Mouse (Mus musculus) right cerebral cortex, postnatal 4 days (tissue): ENCODE measurements around the gene Gng13.

Experiments used
- DNase-seq: peaks from one replicate; pipeline ENCODE4 v3.0.0-alpha.2; 2022

Gng13 gene

DNA sequence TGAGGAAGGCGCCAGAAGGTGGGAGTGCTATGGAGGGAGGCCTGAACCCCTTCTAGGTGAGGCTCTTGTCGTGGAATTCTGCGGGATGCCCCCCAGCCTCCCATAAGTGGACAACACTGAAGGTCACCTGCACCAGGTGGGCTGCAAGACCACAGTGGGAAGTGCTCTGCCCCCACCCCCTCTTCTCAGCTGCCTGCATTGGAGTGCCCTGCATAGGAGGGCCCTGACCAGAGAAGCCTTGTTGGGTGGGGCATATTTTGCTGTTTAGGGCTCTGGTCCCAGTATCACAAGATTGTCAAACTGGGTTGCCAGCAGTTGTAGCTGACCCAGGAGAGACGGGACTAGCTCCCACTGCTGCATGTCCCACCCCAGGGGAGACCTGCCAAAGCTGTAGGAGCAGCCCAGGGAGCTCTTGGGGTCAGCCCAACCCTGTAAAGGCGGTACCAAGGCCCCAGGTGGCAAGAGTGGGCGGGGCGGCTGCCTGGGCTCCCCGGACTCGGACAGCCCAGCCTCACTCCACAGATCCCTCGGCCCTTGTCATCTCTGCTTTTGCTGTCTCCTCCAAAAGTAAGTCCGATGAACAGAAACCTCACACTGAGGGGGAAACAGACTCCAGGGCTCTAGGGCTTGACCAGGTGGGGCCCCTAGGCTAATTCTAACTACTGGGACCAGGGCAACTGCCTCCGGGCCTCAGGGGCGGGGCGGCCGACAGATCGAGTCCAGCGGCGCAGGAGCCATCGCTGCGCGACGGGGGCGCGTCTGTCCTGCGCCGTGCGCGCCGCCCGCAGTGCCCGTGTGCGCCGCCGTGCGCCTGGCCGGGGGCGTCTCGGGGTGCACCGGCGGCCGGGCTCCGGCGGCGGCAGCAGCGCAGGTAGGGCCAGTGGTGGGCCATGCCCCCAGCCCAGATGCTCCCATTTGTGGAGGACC is at the start of gene Gng13:
Gene Gng13, plus strand, starts transcription at position 461 of the 927 bp plus-strand sequence.
- DNase-seq: no peak

DNA sequence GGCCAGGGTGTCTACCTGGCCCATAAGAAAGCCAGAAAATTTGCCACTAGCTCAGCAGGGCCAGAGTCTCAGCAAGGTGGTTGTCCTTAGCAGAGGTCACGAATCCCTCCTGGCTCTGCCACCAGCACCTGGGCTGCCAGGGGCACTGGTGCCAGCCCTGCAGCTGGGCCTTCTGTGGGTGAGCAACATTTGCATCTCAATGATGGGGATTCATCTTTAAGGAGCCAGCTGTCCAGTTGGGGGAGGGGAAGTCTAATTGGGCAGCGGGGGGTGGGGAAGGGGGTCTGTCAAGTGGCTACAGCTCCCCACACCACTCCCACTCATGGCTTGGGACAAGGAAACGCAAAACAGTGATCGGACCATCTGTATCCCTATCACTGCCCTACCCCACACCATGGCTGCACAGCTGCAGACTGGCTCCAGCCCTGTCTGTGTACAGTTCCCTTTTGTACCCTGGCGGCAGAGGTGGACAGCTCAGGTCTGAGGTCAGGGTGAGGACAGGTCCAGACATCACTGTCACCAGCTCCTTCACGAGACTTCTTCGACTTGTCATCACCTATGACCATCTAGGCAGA is 48.4 kb upstream of the Gng13 start:
- DNase-seq: no peak

DNA sequence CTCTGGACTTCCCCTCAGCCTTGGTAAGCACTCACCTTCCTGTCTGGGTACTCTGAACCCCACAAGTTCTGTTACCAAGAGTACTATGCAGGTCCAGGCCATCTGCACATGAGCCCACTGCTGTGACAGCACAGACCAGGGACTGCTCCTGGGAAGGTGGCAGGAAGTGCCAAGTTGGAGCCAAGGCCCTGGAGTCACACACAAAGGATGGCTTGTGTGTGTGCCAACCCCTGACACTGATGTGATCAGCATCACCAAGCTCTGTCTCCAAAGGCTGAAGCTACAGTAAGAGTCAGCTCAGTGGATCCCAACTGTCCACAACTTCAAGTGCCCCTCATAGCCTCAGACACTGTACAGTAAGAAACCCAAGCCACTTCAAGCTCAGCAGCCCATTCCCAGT is 44.0 kb upstream of the Gng13 start:
- no peak for DNase-seq

DNA sequence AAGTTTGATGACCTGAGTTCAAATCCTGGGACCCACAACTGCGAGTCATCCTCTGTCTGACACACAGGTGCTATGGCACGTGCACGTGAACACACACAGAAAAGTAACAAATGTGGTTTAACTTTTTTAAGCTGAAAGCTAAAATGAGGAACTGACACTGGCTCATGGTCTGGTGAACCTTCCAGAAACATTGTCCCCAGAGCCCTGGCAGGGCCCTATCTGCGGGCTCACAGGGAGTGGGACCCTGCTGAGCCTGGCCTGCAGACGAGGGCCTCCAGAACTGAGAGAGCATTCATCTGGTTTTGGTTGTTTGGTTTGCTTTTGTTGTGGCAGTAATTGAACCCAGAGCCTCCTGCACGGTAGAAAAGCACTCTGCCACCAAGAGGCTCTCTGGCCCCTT is 39.0 kb upstream of the Gng13 start:
- no peak for DNase-seq

DNA sequence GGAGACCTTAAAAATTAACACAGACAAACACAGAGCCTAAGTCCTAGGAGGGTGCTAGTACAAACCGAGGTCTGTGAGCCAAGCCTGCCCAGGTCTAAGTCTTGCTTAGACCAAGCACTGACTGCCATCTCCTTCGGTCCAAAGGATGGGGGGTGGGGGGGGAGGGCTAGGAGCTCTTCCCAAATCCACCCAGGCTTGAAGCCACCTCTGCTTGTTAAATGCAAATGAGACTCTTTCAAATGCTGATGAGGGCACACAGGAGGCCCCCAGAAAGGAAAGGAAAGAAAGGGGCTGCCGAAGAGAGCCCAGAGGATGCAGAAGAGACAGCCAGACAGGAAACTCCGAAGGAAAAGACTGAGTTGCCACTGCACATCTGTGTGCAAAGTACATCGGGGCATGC is 37.2 kb upstream of the Gng13 start:
- no peak for DNase-seq

DNA sequence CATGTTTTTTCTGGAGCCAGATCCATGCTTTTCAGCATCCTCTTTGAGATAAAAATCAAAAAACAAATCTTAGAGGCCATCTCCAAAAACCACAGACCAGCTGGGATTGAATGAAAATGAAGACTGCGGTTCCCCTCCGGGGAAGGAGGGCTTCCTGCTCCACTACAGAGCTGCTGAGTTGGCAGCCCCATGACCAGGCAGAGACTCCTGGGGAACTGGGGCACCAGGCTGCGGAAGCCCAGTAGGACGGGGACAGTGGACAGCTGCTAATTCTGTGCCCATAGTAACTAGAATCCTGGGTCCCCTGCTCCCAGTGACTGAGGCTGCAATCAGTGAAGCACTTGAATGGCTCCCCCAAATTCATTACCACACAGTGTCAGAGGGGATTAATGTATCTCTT is 35.3 kb upstream of the Gng13 start:
- no peak for DNase-seq

DNA sequence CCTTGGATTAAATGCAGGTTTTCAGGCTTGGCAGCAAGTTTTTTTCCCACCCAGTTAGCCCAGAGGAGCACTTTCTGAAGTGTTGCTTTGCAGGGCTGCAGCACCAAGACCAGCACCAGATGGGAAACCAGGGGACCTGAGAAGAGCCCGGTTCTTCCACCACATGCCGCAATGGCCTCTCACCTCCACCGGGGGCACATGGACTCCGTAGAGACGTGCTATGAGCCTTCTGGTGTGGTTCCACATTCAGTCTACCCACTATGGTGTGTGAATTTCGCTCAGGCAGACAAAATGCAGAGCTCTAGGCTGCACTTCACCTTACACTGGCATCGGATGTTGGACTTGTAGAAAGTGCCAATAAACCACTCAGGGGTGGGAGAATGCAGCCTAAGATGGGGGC is 30.6 kb upstream of the Gng13 start:
- DNase-seq: peak; percentile 35

DNA sequence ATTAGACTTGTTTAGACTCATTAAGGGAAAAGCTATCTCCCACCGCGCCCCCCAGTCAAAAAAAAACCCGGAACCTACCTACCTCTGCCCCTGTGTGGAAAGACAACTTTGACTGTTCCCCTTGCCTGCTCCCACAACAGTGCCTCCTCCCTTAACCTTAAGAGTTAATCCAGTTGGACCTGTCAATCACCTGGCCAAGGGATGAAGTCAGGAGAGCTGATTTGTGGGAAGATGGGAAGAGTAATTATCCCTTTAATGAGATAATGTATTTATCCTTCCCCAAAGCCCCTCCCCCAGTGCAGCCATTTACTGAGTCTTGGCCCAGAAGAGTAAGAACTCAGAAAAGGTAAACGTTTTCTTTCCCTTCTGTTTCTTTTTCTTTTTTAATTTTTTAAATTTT is 28.0 kb upstream of the Gng13 start:
- DNase-seq: no peak

DNA sequence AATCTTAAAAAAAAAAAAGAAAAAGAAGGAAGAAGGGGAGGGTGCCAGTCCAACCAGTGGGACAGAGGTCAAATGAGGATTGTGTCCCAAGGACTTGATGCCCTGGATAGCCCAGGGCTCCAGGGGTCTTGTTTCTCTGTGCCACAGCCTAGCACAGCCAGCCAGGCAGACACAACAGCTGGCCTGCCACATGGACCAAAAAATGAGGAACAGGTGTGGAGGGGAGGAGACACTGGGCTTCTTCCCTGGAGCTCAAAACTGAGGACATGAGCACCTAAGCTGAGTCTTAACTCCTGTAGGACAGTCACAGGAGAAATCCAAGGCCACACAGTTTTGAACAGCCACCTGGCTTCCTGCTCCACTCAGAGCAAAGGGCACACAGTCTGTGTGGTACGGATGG is 20.7 kb upstream of the Gng13 start:
- DNase-seq: no peak

DNA sequence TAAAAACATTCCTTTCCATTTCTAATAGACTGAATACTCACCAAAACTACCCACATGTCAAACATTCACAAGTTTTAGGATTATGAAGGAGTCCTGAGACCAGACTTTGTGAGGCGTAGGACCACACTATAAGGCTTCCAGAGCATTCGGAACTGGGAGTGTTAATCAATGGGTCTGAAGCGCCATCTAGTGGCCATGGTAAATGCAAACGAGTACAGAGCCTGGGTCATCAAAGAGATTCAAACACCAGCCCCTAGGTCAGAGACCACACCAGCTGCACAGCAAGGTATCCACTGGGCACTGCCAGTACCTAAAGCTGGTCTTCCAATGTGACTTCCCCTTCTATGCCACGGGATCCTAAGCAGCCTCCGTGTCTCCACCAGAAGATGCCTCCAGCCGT is 18.5 kb upstream of the Gng13 start:
- peak; percentile 85 for DNase-seq

DNA sequence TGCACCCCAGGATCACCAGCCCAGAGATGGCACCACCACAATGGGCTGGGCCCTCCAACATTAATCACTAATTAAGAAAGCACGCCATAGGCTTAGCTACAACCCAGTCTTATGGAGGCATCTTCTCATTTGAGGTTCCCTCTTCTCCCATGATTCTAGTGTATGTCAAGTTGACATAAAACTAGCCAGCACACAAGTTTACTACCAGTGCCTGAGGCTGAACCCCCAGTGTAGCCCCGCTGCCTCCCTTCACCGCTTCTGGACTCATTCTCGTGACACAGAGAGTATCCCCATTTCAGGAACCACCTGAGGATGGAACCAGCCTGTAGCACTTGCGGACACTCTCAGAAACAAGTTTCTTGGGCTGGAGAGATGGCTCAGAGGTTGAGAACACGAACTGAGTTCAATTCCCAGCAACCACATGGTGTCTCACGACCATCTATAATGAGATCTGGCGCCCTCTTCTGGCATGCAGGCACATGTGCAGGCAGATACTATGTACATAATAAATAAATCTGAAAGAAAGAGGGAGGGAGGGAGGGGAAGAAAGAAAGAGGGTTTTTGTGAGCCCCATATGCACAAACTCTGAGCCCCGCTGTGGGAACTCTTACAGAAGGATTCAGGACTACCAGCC is 16.0 kb upstream of the Gng13 start:
- DNase-seq: no peak

DNA sequence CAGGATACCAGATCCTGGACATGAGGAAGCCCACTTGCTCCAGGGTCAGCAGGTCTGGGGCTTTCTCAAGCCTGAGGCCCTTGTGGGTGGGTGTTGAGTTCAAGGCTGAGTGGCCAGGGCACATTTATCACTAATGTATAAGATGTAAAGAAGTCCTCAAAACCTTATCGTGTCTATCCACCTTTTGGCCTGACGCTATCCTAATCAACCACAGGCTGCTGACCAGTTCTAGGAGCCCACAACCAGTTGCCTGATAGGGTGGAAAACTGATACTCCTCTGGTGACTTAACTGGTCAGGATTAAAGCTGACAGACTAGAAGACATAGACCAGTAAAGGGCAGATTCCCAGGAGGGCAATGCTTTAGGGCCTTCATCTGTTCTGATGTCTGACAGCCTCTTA is 7.0 kb upstream of the Gng13 start:
- DNase-seq: no peak

DNA sequence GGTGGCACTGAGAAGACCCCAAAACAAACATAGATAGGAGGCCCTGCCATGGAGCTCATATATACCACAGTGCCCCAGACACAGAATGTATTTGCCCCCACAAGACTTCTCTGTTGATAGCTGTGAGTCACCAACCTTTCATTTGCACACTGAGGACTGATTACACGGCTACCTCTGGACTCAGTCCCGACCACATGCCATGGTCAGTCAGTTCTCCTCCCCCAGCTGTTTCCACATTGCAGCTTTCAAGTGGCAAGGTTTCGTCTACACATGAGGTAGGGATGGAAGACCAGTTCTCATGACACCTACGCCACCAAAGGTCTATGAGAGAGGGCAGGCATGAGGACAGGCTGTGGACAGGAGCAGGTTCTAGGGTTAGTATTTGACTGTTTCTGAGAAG is 5.8 kb upstream of the Gng13 start:
- no peak for DNase-seq

DNA sequence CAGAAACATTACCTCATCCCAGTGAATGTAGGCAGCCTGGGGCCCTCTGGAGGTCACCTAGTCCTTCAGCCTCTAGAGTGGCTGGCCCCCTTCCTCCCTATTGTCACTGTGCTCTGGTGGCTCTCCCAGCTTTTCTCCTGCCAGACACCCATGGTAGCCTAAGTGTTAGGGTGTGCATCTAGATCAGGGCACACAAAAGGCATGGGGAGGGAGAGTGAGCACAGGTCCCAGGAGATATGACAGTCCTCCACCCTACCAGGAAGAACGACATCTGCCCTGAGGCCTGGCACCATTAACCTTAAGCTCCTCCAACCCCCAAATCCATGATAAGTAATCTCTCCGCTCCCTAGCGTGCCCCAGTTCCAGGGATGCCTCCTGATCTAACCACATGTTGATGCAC is 1.3 kb upstream of the Gng13 start:
- DNase-seq: no peak

DNA sequence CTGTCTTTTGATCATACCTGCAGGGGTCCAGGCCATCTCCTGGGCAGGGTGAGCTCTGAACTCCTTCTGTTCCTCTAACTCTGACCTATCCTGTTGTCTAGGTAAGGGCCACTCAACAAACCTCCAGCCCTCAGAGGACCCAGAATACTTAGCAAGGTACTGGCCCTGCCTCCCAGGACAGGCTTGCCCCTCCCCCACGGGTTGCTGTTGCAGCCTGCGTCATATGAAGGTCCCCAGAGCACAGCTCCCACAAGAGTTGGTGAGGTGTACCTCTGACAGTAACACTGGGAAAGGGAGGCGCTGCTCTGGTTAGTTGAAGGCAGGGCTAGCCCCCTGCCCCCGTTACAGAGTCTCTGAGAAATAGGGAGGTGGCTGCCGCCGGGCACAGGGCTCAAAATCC is 841 bp upstream of the Gng13 start:
- no peak for DNase-seq

DNA sequence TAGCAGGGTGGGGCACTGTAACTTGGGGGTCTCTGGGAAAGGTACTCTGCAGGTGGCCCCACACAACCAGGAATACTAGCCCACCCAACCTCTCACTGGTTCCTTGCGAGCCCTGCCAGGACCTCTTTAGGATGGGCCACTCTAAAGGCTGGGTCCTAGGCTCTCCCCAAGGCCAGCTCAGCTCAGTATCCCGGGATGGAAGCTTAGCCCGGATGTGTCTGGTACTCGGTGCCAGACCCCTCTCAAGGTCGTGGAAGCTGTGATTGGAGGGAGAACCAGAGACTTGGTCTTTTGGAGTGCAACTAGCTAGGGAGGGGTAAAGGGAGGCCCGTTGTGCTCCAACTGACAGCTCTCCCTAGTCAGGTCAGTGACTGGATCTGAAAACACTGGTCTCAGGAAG is 720 bp downstream of the Gng13 start:
- DNase-seq: no peak

DNA sequence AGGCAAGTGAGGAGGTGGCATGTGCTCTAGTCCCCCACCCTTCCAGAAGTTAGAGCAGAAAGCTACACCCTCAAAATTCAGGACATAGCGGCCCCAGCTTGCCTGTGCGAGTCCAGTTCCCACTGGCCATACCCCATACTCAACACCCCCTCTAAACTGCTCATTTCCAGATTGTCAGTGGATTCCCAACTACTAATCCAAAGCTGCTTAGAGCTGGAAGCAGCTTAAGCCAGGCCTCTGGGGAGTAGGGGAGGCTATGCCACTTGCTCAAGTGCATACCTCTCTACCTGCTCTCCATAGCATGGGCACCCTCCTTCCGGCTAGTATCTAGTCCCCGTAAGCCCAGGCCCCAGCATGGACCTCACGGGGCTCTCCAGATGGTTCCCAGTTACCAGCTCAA is 4.5 kb downstream of the Gng13 start:
- no peak for DNase-seq

DNA sequence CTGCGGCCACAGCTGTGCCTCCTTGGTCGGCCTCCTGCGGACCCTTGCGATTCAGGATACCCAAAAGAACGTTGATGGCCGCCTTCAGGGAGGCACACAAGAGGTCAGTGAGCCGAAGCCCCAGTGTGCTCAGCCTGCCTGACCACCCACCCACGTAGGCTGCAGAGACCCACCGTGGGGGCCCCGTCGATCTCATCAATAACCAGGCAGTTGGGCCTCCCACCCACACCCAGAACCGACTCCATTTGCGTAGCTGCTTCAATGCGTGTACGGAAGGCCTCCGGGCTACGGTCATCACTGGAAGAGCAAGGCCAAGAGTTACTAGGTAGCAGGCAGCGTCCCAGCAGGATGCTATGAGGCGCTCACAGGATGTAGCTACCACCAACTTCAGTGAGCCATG is 6.5 kb downstream of the Gng13 start:
- no peak for DNase-seq

DNA sequence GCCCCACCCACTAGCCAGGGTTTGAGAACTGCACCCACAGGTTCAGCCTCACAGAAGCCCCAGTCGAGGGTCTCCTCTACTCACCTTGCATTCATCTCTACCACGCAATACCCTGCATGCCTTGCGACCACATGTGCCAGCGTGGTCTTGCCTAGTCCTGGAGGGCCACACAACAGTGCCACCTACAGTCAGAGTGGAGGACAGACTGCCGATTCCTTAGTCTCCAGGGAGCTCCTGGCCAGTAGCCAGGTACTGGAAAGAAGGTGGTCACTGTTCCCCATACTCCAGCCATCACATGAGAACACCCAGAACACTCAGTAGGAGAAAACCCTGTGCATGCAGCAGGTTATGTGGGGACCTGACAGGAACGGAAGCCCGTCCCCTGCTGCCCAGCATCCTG is 6.9 kb downstream of the Gng13 start:
- no peak for DNase-seq

DNA sequence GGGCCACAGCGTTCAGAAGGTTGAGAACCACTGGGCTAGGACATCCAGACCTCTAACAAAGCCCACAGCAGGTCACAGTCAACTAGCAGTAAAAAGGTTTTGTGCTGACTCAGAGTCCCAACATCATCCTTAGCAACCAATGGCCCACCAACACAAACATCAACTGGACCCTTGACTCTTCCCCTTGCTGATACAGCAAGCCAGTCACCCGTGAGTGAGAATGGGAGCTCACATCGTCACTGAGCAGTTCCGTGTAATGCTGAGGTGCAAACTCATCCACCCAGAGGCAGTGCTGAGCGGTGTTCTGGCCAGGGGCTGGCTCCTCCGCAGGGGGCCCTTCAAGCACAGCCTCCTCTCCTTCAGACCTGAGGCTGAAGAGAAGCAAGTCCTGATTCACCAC is 8.3 kb downstream of the Gng13 start:
- DNase-seq: no peak

DNA sequence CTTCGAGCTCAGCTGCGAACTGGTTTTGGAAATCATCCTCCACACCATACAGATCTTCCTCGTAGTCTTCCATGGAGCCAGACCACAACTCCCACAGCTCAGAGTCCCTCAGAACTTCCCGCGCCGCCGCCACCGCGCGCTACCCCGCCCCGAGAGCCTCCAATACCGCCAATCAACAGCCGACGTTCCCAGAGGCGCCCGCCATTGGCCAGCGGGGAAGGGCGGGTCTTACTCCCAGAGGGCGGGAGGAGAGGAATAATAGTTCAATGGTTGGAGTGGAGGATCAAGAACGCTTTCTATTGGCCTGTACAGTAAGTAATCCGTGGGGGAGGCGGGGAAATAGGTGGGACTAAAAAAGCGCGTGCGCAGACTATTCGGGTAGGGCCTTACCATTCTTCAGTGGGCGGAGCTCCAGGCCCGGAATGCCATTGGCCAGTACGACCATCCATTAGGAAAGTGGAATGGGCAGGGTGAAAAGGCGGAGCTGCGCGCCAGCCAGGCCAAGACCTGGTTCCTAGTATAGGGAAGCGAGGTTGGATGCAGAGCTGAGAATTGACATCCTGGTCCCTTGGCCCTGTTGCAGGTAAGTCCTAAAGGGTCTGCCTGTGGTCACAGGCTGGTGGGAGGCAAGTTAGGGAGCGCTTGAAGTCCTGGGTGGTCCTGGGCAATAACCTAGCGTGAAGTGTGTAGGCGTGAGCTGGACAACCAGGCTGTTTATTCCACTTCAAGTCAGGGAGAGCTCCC is 10.5 kb downstream of the Gng13 start, which contains the start of the genes Chtf18 and Rpusd1:
Gene Chtf18, minus strand, starts transcription at position 155 of the 744 bp plus-strand sequence.
Gene Rpusd1, plus strand, starts transcription at position 406 of the 744 bp plus-strand sequence.
- DNase-seq: peak; percentile 98

DNA sequence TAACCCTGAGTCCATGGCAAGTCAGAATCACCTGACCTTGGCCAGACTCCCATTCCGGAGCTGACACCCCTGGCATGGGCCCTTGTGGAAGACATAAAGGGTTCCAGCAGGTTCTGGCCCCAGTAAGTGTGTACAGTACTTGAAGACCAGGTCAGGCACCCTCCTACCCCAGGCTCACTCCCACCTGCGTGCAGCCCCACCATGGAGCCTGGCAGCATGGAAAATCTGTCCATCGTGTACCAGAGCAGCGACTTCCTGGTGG is 11.0 kb downstream of the Gng13 start:
- DNase-seq: no peak

DNA sequence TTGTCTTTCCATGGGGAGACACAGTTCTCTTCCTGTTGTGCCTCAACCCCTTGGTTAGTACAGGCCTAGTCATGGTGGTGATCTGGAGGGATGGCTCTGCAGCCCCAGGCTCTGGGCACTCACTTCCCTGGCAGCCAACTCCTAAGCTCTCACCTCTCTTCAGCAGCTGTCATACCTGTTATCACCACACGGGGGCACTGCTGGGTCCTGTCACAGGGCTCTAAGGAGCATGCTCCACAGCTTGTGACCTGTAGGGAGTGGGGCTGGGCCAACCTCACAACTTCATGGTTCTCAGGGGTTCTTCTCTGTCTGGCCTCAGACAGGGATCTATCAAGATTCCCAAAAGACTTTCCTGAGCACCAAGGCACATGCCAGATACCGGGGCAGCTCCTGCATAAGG is 15.1 kb downstream of the Gng13 start:
- DNase-seq: peak; percentile 90

DNA sequence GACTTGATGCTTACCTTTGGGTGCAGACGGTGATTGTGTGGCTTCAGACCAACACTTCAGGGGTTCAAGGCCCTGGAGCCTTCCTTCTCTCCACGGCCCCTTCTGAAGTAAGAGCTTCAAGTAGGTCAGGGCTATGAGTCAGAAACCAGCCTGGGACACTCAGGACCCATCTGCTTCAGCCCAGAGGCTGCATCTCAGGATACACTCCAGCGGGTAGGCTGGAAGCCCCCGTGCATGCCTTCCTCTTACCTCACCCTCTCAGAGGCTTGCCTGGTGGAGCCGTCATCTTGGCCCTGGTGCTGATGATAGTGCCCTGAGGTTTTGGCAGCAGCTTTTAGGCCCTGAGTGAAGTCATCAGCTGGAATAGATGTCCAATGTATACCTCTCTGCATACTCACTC is 18.3 kb downstream of the Gng13 start:
- no peak for DNase-seq
